Mouse (Mus musculus) hindlimb bud, embryonic 11.5 days (tissue): ENCODE data around the gene Ccdc73.
"Not testable (repeated sequence)": the region's sequence is repeated elsewhere in the genome, so short reads cannot be mapped to it uniquely, and the experiment has no call there.

ENCODE experiments used
- DNase-seq: peaks from one replicate; pipeline ENCODE4 v3.0.0-alpha.2; 2012; ENCODE audit warnings: low read depth, low spot score; ENCODE audit errors: extremely low spot score

Gene Ccdc73

GRCm38 (mm10) chr2:104867282-104867855 is at the start of gene Ccdc73:
Gene Ccdc73 (plus strand): TSS chr2:104867805.
- no peak for DNase-seq

DNA sequence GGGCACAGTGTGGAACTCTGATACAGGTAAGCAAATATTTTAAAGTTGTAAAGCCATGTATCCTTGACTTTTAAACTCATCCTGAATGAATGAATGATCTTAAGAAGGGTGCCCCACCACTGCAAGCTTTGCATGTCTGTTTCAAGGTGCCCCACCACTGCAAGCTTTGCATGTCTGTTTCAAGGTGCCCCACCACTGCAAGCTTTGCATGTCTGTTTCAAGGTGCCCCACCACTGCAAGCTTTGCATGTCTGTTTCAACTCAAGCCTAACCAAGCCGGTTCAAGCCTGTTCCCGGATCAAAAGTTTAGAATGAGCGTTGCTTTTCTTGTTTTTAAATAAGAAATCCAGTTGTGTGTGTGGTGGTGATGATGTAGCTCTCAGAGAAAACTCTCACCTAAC is 48.8 kb upstream of the Ccdc73 start:
- DNase-seq = not testable (repeated sequence)

DNA sequence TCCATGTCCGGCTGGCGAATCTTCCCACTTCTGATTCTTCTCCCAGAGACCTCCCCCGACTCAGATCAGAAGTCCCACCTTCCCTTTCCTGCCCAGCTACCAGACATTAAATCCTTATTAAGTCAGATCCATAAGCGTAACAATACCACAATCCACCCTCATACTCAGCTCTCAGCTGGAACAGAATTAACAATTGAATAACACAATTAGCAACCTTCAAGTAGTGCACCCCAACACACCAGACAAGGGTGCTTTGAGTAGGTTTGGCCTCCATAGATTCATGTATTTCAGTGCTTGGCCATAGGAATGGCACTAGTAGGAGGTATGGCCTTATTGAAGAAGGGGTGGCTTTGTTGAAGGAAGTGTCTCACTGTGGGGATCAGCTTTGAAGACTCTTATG is 41.4 kb upstream of the Ccdc73 start:
- DNase-seq = no peak

- DNase-seq = no peak
These were observed 35.1 kb upstream of the Ccdc73 start for GRCm38 (mm10) chr2:104832486-104832885.

DNA sequence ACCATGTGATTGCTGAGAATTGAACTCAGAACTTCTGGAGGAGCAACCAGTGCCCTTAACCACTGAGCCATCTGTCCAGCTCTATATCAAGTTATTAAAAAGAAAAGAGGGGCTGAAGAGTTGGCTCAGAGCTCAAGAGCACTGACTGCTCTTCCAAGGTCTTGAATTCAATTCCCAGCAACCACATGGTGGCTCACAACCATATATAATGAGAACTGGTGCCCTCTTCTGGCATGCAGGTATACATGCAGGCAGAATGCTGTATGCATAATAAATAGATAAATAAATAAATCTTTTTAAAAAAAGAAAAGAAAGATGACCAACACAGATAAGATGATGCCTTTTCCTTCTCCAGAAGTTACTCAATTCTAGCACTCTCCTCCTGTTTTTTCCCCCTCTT is 26.6 kb upstream of the Ccdc73 start:
- DNase-seq = no peak

- DNase-seq = no peak
These were observed 25.9 kb upstream of the Ccdc73 start for GRCm38 (mm10) chr2:104841736-104842135.

GRCm38 (mm10) chr2:104842559-104842958 is 25.0 kb upstream of the Ccdc73 start:
- DNase-seq = no peak

- no peak for DNase-seq
These were observed 20.8 kb upstream of the Ccdc73 start for GRCm38 (mm10) chr2:104846638-104847414.

GRCm38 (mm10) chr2:104847645-104848044 is 20.0 kb upstream of the Ccdc73 start:
- DNase-seq = no peak

DNA sequence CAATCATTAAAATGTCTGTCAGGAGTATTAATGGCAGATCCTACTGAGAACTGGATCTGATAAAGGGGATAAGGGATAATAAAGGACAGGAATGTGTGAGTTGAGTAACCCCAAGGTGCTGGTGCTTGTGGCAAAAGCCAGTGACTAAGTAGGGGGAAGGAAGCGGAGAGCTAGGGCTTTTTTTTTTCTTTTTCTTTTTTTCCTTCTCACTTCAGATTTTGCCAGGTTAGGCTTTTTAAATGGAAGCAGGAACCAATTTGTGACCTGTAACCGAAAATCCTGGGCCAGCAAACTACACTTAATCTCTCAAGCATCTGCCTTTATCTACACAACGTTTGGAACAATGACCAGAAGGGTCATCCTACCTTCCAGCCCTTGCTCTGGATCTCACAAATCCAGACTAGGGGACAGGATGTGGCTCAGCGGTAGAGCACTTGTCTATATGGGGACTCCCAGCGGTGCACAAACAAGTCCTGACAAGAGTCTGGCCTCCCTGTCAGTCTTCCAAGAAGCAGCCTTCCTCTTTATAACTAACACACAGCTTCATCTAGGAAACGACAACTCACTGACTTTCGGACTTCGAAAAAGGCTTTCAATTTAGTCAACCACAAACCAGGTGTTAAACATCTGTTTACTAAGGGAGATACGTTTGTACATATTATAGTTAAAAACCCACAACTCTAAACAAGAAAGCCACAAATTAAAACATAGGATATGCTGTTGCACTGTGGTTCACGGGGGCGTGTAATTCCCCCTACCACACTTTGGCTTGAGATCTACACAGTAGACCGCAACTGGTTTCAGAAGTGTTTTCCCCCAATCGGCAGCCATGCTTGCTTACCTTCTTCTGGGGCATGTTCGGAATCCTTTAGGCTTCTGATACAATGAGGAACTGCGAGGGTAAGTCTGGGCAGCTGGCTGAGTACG is 19.1 kb upstream of the Ccdc73 start:
- DNase-seq = no peak

GRCm38 (mm10) chr2:104849276-104849990 is 18.2 kb upstream of the Ccdc73 start, which contains the start of gene Prrg4:
Gene Prrg4 (minus strand): TSS chr2:104849876.
- DNase-seq = no peak

GRCm38 (mm10) chr2:104849991-104850359 is 17.6 kb upstream of the Ccdc73 start:
- no peak for DNase-seq

GRCm38 (mm10) chr2:104851686-104852085 is 15.9 kb upstream of the Ccdc73 start:
- no peak for DNase-seq

DNA sequence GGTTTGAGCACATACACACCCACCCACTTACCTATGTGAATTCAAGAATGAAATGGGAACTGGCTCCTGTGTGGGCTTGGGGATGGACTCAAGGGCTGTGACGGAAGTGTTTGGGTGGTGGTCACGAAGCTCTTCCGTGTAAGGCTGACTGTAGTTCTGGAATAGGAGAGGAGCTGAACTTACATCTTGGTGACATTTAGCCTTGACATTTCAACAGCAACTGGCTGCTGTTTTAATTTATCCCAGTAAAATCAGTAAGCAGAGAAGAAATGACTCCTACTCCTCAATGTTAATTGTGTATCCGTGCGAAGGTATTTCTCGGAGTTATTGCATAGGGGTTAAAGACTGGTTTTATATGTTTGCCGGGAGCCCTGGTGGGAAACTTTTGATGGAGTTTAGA is 15.1 kb upstream of the Ccdc73 start:
- no peak for DNase-seq

- no peak for DNase-seq
These were observed 12.8 kb upstream of the Ccdc73 start for GRCm38 (mm10) chr2:104854836-104855235.

GRCm38 (mm10) chr2:104855732-104856131 is 11.9 kb upstream of the Ccdc73 start:
- no peak for DNase-seq

GRCm38 (mm10) chr2:104856218-104856617 is 11.4 kb upstream of the Ccdc73 start:
- DNase-seq = no peak

- DNase-seq = not testable (repeated sequence)
These were observed 9.5 kb upstream of the Ccdc73 start for GRCm38 (mm10) chr2:104858083-104858482.

DNA sequence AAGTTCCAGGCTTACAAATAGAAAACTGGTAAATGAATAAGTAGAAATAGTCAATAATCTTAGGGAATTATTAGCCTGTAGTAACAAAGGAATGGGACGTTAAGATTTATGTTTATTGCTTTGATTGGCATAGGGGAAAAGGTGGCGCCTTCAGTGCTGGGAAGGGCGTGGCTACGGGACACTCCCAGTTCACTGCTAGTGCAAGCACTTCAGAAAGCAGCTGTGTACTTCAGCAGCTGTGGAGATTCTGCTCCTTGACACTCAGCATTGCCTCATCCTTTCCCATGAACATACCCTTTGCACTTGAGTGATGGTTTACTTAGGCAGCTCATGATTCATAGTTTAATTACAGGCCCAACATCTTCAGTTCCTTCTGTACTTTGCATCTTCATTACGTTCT is 8.5 kb upstream of the Ccdc73 start:
- DNase-seq = no peak

DNA sequence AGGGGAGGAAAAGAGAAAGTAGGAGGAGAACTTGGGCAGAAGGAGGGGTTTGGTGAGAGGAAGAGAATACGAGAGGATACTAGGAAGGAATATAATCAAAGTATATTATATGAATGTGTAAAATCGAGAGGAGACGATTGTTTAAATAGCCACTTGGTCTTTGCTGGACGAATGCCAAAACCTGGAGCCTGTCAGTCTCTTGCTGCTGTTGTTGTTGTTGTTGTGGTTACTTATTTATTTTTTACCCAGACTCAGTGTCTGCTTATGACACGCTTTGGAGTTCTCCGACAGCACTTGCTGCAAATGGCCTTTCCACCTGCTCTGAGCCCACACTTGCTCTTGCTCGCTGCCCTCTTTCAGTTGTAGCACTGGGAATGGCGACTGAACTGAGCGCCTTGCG is 7.2 kb upstream of the Ccdc73 start:
- no peak for DNase-seq
